14 mouse cellular contexts compared by ENCODE assay signal in genomic region chr8:128087500-128087899, GRCm38 (mm10).
"Had no signal": no experiment of that assay in that cellular context is flagged by ENCODE, and none has a peak within 500 bp of the region (broad histone marks: within the 10 kb centered on the region; RNA-seq: fewer than 3 reads in every experiment).

No protein-coding gene starts in this region.

- H3K4me2 ChIP-seq: limb, embryonic 13.5 days; neural tube, embryonic 12.5 days had no signal

- H3K27ac ChIP-seq: layer of hippocampus, adult 2 months; limb, embryonic 13.5 days; liver, embryonic 14.5 days; neural tube, embryonic 12.5 days had no signal

- H3K27me3 ChIP-seq: limb, embryonic 13.5 days; neural tube, embryonic 12.5 days had no signal

- H3K4me1 ChIP-seq: limb, embryonic 13.5 days; neural tube, embryonic 12.5 days had no signal

- H3K9ac ChIP-seq: limb, embryonic 13.5 days; liver, embryonic 14.5 days; neural tube, embryonic 12.5 days had no signal

- H3K9me3 ChIP-seq: limb, embryonic 13.5 days; neural tube, embryonic 12.5 days had no signal

- H3K4me3 ChIP-seq: layer of hippocampus, adult 2 months; limb, embryonic 13.5 days; neural tube, embryonic 12.5 days had no signal

- H3K36me3 ChIP-seq: limb, embryonic 13.5 days; neural tube, embryonic 12.5 days had no signal

- DNase-seq: kidney, adult 18-20 months; kidney, postnatal 10 days; kidney, postnatal 4 days; left cerebral cortex, postnatal 4 days; lung, adult 18-20 months; retina, postnatal 1 day; right cerebral cortex, postnatal 4 days; spleen, adult 18-20 months; thymus, adult 18-20 months; thymus, postnatal 14 days had no signal
